15 mouse cellular contexts compared by ENCODE assay signal in the genomic region with DNA sequence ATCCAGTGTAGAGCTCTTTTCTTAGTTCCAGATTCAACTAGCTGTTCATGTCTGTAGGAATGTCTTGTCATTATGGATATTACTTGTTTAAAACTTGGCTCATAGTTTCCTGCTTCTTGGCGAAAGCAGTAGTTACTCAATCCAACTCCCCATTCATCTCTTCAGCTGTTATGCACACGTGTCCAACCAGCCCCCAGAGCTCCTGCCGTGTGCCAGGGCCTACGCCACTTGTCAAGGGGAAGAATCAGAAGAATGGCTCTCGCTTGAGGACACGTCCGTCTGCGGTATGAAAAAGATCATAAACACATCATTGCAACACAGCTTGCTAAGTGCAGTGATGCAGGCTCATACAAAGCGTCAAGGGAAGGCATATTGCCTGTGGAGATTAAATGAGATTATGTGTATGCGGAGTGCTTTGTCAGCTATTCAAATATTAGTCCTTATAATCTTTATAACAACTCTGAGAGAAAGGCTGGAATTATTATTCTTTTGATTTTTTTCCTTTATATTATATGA.
DNase-seq lines count a peak whose midpoint lies in the region; ATAC-seq and TF ChIP-seq lines count a peak whose summit lies in the region.
"Had no signal": no experiment of that assay in that cellular context is flagged by ENCODE, and none has a peak within 500 bp of the region (broad histone marks: within the 10 kb centered on the region; RNA-seq: fewer than 3 reads in every experiment).

No protein-coding gene starts in this region.

- TF ChIP-seq CTCF in hindbrain, postnatal 0 days (IDR thresholded peaks at IDR 0.05; ENCODE audit: low read depth): no peak
- no peak for TF ChIP-seq CTCF in brain, embryonic 14.5 days (IDR thresholded peaks at IDR 0.05; ENCODE audit: borderline replicate concordance, extremely low read depth, insufficient read depth, insufficient read length)

- no peak overlapping the region for H3K27ac ChIP-seq in forebrain, embryonic 15.5 days (replicated peaks)
- H3K27ac ChIP-seq in forebrain, embryonic 11.5 days (ENCODE audit: low read depth, low read length): no peak overlapping the region
- H3K27ac ChIP-seq in hindbrain, postnatal 0 days: no peak overlapping the region
- no peak overlapping the region for H3K27ac ChIP-seq in hindbrain, embryonic 12.5 days
- H3K27ac ChIP-seq: limb, embryonic 10.5 days; liver, embryonic 12.5 days; midbrain, embryonic 13.5 days had no signal

- H3K27me3 ChIP-seq in forebrain, embryonic 15.5 days: no peaks in the 10 kb centered on the region
- H3K27me3 ChIP-seq in forebrain, embryonic 11.5 days (ENCODE audit: control insufficient read depth, insufficient read depth, low read length): no peaks in the 10 kb centered on the region
- no peaks in the 10 kb centered on the region for H3K27me3 ChIP-seq in hindbrain, postnatal 0 days (ENCODE audit: insufficient read depth, low read length)
- H3K27me3 ChIP-seq in hindbrain, embryonic 12.5 days: no peaks in the 10 kb centered on the region
- H3K27me3 ChIP-seq: liver, embryonic 12.5 days had no signal

- DNase-seq in forebrain, embryonic 11.5 days (ENCODE audit: low spot score): no peak
- DNase-seq in hindbrain, postnatal 0 days (ENCODE audit: low spot score): peak; percentile 27
- DNase-seq in brain, embryonic 14.5 days (ENCODE audit: low read depth): peak; percentile 75
- peak; percentile 19 for DNase-seq in lung, postnatal 25 days (ENCODE audit: low spot score)
- DNase-seq in adrenal gland, adult 18-20 months (ENCODE audit: low spot score in 2 of 2): no peak
- no peak for DNase-seq in embryo, embryonic 11 days
- DNase-seq: adrenal gland, postnatal 10 days; cerebellum, adult 9-10 months; right cerebral cortex, adult 18-20 months; spleen, adult 18-20 months had no signal

- H3K4me3 ChIP-seq in forebrain, embryonic 15.5 days: no peak overlapping the region
- H3K4me3 ChIP-seq in forebrain, embryonic 11.5 days (ENCODE audit: low read depth, low read length): no peak overlapping the region
- H3K4me3 ChIP-seq in hindbrain, postnatal 0 days (ENCODE audit: low read length): no peak overlapping the region
- H3K4me3 ChIP-seq in hindbrain, embryonic 12.5 days: no peak overlapping the region
- H3K4me3 ChIP-seq: limb, embryonic 10.5 days; liver, embryonic 12.5 days; midbrain, embryonic 13.5 days had no signal

- no peaks in the 10 kb centered on the region for H3K9me3 ChIP-seq in forebrain, embryonic 15.5 days
- 0 out of 2 replicates have a peak, but pooled peaks cover 3% of the 10 kb centered on the region for H3K9me3 ChIP-seq in forebrain, embryonic 11.5 days (ENCODE audit: control insufficient read depth, low read length)
- no peaks in the 10 kb centered on the region for H3K9me3 ChIP-seq in hindbrain, postnatal 0 days (ENCODE audit: low read length)
- 0 out of 2 replicates have a peak, but pooled peaks cover 5% of the 10 kb centered on the region for H3K9me3 ChIP-seq in hindbrain, embryonic 12.5 days (replicated peaks)
- H3K9me3 ChIP-seq: limb, embryonic 10.5 days; liver, embryonic 12.5 days; midbrain, embryonic 13.5 days had no signal

- peak; percentile 66; the same call in 1 of the 2 replicates for ATAC-seq in forebrain, embryonic 15.5 days (replicated peaks)
- no peak for ATAC-seq in forebrain, embryonic 11.5 days (replicated peaks; ENCODE audit: low FRiP score)
- no peak for ATAC-seq in hindbrain, postnatal 0 days
- no peak for ATAC-seq in hindbrain, embryonic 12.5 days (ENCODE audit: low FRiP score)
- ATAC-seq: liver, embryonic 12.5 days had no signal

- H3K9ac ChIP-seq in forebrain, embryonic 15.5 days (replicated peaks): no peak overlapping the region
- no peak overlapping the region for H3K9ac ChIP-seq in forebrain, embryonic 11.5 days (ENCODE audit: low read length)
- no peak overlapping the region for H3K9ac ChIP-seq in hindbrain, postnatal 0 days (replicated peaks; ENCODE audit: low read length)
- no peak overlapping the region for H3K9ac ChIP-seq in hindbrain, embryonic 12.5 days
- H3K9ac ChIP-seq: liver, embryonic 12.5 days; midbrain, embryonic 13.5 days had no signal

- H3K4me2 ChIP-seq in forebrain, embryonic 15.5 days (replicated peaks): no peak overlapping the region
- H3K4me2 ChIP-seq in forebrain, embryonic 11.5 days (ENCODE audit: low read depth, low read length, severe bottlenecking): no peak overlapping the region
- no peak overlapping the region for H3K4me2 ChIP-seq in hindbrain, postnatal 0 days (ENCODE audit: low read depth, low read length)
- H3K4me2 ChIP-seq in hindbrain, embryonic 12.5 days (replicated peaks): no peak overlapping the region
- H3K4me2 ChIP-seq: liver, embryonic 12.5 days; midbrain, embryonic 13.5 days had no signal

- WGBS in forebrain, embryonic 15.5 days: 56% methylated on average over 10 of the region's 10 CpGs
- 92% methylated on average over 10 of the region's 10 CpGs for WGBS in forebrain, embryonic 11.5 days
- 62% methylated on average over 10 of the region's 10 CpGs for WGBS in hindbrain, postnatal 0 days
- 89% methylated on average over 10 of the region's 10 CpGs for WGBS in hindbrain, embryonic 12.5 days

- TF ChIP-seq POLR2A in brain, embryonic 14.5 days (IDR thresholded peaks at IDR 0.05; ENCODE audit: borderline replicate concordance, extremely low read depth, insufficient read depth, insufficient read length, poor library complexity, severe bottlenecking): no peak

- H3K4me1 ChIP-seq in forebrain, embryonic 15.5 days: peaks cover 8% of the 10 kb centered on the region
- H3K4me1 ChIP-seq in forebrain, embryonic 11.5 days (replicated peaks; ENCODE audit: control insufficient read depth, insufficient read depth, low read length): 0 out of 2 replicates have a peak, but pooled peaks cover 4% of the 10 kb centered on the region
- no peaks in the 10 kb centered on the region for H3K4me1 ChIP-seq in hindbrain, postnatal 0 days (ENCODE audit: insufficient read depth, low read length)
- H3K4me1 ChIP-seq in hindbrain, embryonic 12.5 days: no peaks in the 10 kb centered on the region
- H3K4me1 ChIP-seq: liver, embryonic 12.5 days had no signal

- no peaks in the 10 kb centered on the region for H3K36me3 ChIP-seq in forebrain, embryonic 15.5 days
- no peaks in the 10 kb centered on the region for H3K36me3 ChIP-seq in forebrain, embryonic 11.5 days (ENCODE audit: control insufficient read depth, insufficient read depth, low read length)
- H3K36me3 ChIP-seq in hindbrain, postnatal 0 days (ENCODE audit: insufficient read depth, low read length): no peaks in the 10 kb centered on the region
- H3K36me3 ChIP-seq in hindbrain, embryonic 12.5 days: no peaks in the 10 kb centered on the region
- H3K36me3 ChIP-seq: limb, embryonic 10.5 days; liver, embryonic 12.5 days; midbrain, embryonic 13.5 days had no signal

Comparison
In these comparisons a context has a peak if more than half of its experiments do, and no peak if none do; other contexts are left out.
1. DNase-seq: peak in hindbrain, postnatal 0 days (single experiment), brain, embryonic 14.5 days (single experiment) and lung, postnatal 25 days (single experiment); none in forebrain, embryonic 11.5 days (single experiment), adrenal gland, adult 18-20 months (0 of 2) and embryo, embryonic 11 days (single experiment).